Comparison of ENCODE assay signal across 20 mouse cellular contexts in genomic region chr11:61004046-61004445, GRCm38 (mm10). TPM values are rescaled to one million over a fixed set of nuclear protein-coding genes. Genes with fewer than 3 reads are reported as not detected.
A peak's percentile ranks its signal among the peaks of the same experiment; 100 is the strongest.
DNase-seq lines count a peak whose midpoint lies in the region; ATAC-seq and TF ChIP-seq lines count a peak whose summit lies in the region.
"Had no signal": no experiment of that assay in that cellular context is flagged by ENCODE, and none has a peak within 500 bp of the region (broad histone marks: within the 10 kb centered on the region; RNA-seq: fewer than 3 reads in every experiment).

No protein-coding gene starts in this region.

- TF ChIP-seq EP300 in stomach, postnatal 0 days (optimal IDR thresholded peaks at IDR 0.05) = no peak

- no peak for DNase-seq in hindbrain, embryonic 11.5 days (ENCODE audit: low spot score)
- DNase-seq in hindbrain, embryonic 14.5 days (ENCODE audit: low spot score) = no peak
- DNase-seq in stomach, postnatal 0 days (ENCODE audit: low spot score) = no peak
- no peak for DNase-seq in heart, adult 18-20 months
- DNase-seq: cerebellum, adult 9-10 months; forebrain, postnatal 0 days; gastrocnemius, adult 2 months; heart, postnatal 4 days; kidney, adult 18-20 months; liver; lung, adult 2 months; lung, postnatal 36 days; right cerebral cortex, adult 18-20 months; thymus, postnatal 14 days had no signal

- 0 out of 2 replicates have a peak overlapping the region, but pooled peaks have one; percentile 42 for H3K27ac ChIP-seq in hindbrain, embryonic 11.5 days (ENCODE audit: low read depth, low read length)
- H3K27ac ChIP-seq in hindbrain, embryonic 14.5 days = no peak overlapping the region
- H3K27ac ChIP-seq in stomach, embryonic 14.5 days (ENCODE audit: low read length) = no peak overlapping the region
- H3K27ac ChIP-seq in stomach, postnatal 0 days (replicated peaks) = no peak overlapping the region
- H3K27ac ChIP-seq in hindbrain, embryonic 13.5 days = 0 out of 2 replicates have a peak overlapping the region, but pooled peaks have one; percentile 44
- H3K27ac ChIP-seq in liver, embryonic 12.5 days = no peak overlapping the region
- H3K27ac ChIP-seq: embryonic facial prominence, embryonic 13.5 days; gastrocnemius, adult 2 months had no signal

- WGBS in hindbrain, embryonic 11.5 days = 37% methylated on average over 4 of the region's 4 CpGs
- 58% methylated on average over 4 of the region's 4 CpGs for WGBS in hindbrain, embryonic 14.5 days
- 33% methylated on average over 4 of the region's 4 CpGs for WGBS in stomach, embryonic 14.5 days
- 43% methylated on average over 4 of the region's 4 CpGs for whole genome bisulfite sequencing in stomach, postnatal 0 days
- 39% methylated on average over 4 of the region's 4 CpGs for WGBS in hindbrain, embryonic 13.5 days
- 56% methylated on average over 4 of the region's 4 CpGs for WGBS in liver, embryonic 12.5 days (ENCODE audit: insufficient replicate concordance)

- H3K27me3 ChIP-seq in hindbrain, embryonic 11.5 days (ENCODE audit: control insufficient read depth, insufficient read depth, low read length) = no peaks in the 10 kb centered on the region
- no peaks in the 10 kb centered on the region for H3K27me3 ChIP-seq in hindbrain, embryonic 14.5 days (ENCODE audit: control insufficient read depth, insufficient read depth, low read length)
- no peaks in the 10 kb centered on the region for H3K27me3 ChIP-seq in stomach, embryonic 14.5 days (ENCODE audit: control insufficient read depth, insufficient read depth, low read length)
- H3K27me3 ChIP-seq in stomach, postnatal 0 days (ENCODE audit: control insufficient read depth, insufficient read depth, low read length) = no peaks in the 10 kb centered on the region
- no peaks in the 10 kb centered on the region for H3K27me3 ChIP-seq in hindbrain, embryonic 13.5 days
- H3K27me3 ChIP-seq in liver, embryonic 12.5 days (replicated peaks) = peaks cover 10% of the 10 kb centered on the region; the same call in 1 of the 2 replicates
- H3K27me3 ChIP-seq: embryonic facial prominence, embryonic 13.5 days had no signal

- 0 out of 2 replicates have a peak, but pooled peaks cover 3% of the 10 kb centered on the region for H3K4me1 ChIP-seq in hindbrain, embryonic 11.5 days (replicated peaks; ENCODE audit: control insufficient read depth, insufficient read depth, low read length)
- H3K4me1 ChIP-seq in hindbrain, embryonic 14.5 days (replicated peaks; ENCODE audit: control insufficient read depth, insufficient read depth, low read length) = peaks cover 14% of the 10 kb centered on the region
- H3K4me1 ChIP-seq in stomach, embryonic 14.5 days (ENCODE audit: control insufficient read depth, insufficient read depth, low read length) = no peaks in the 10 kb centered on the region
- no peaks in the 10 kb centered on the region for H3K4me1 ChIP-seq in stomach, postnatal 0 days (replicated peaks; ENCODE audit: control insufficient read depth, insufficient read depth)
- peaks cover 35% of the 10 kb centered on the region for H3K4me1 ChIP-seq in hindbrain, embryonic 13.5 days (replicated peaks)
- no peaks in the 10 kb centered on the region for H3K4me1 ChIP-seq in liver, embryonic 12.5 days

- H3K9ac ChIP-seq in hindbrain, embryonic 11.5 days (ENCODE audit: low read depth, low read length) = no peak overlapping the region
- no peak overlapping the region for H3K9ac ChIP-seq in hindbrain, embryonic 14.5 days
- no peak overlapping the region for H3K9ac ChIP-seq in stomach, embryonic 14.5 days (replicated peaks; ENCODE audit: low read depth, low read length)
- no peak overlapping the region for H3K9ac ChIP-seq in stomach, postnatal 0 days (ENCODE audit: low read length)
- H3K9ac ChIP-seq in hindbrain, embryonic 13.5 days = no peak overlapping the region
- no peak overlapping the region for H3K9ac ChIP-seq in liver, embryonic 12.5 days
- H3K9ac ChIP-seq: embryonic facial prominence, embryonic 13.5 days; forebrain, postnatal 0 days had no signal

- no peak overlapping the region for H3K4me2 ChIP-seq in hindbrain, embryonic 11.5 days (replicated peaks; ENCODE audit: low read depth, low read length)
- no peak overlapping the region for H3K4me2 ChIP-seq in hindbrain, embryonic 14.5 days (replicated peaks)
- no peak overlapping the region for H3K4me2 ChIP-seq in stomach, embryonic 14.5 days (replicated peaks; ENCODE audit: low read depth, low read length)
- no peak overlapping the region for H3K4me2 ChIP-seq in stomach, postnatal 0 days (replicated peaks; ENCODE audit: low read depth)
- H3K4me2 ChIP-seq in hindbrain, embryonic 13.5 days = no peak overlapping the region
- no peak overlapping the region for H3K4me2 ChIP-seq in liver, embryonic 12.5 days
- H3K4me2 ChIP-seq: embryonic facial prominence, embryonic 13.5 days had no signal

- TF ChIP-seq CTCF in stomach, postnatal 0 days (IDR thresholded peaks at IDR 0.05; ENCODE audit: low read depth) = no peak

- H3K36me3 ChIP-seq in hindbrain, embryonic 11.5 days (ENCODE audit: control insufficient read depth, insufficient read depth, low read length) = no peaks in the 10 kb centered on the region
- no peaks in the 10 kb centered on the region for H3K36me3 ChIP-seq in hindbrain, embryonic 14.5 days (replicated peaks; ENCODE audit: control insufficient read depth, insufficient read depth)
- H3K36me3 ChIP-seq in stomach, embryonic 14.5 days (ENCODE audit: control insufficient read depth, insufficient read depth, low read length) = no peaks in the 10 kb centered on the region
- no peaks in the 10 kb centered on the region for H3K36me3 ChIP-seq in stomach, postnatal 0 days (ENCODE audit: control insufficient read depth, insufficient read depth, low read length)
- no peaks in the 10 kb centered on the region for H3K36me3 ChIP-seq in hindbrain, embryonic 13.5 days
- no peaks in the 10 kb centered on the region for H3K36me3 ChIP-seq in liver, embryonic 12.5 days
- H3K36me3 ChIP-seq: embryonic facial prominence, embryonic 13.5 days had no signal

- no peaks in the 10 kb centered on the region for H3K9me3 ChIP-seq in hindbrain, embryonic 11.5 days (ENCODE audit: control insufficient read depth, low read length)
- H3K9me3 ChIP-seq in hindbrain, embryonic 14.5 days (ENCODE audit: control insufficient read depth, low read length) = no peaks in the 10 kb centered on the region
- H3K9me3 ChIP-seq in stomach, embryonic 14.5 days (ENCODE audit: control insufficient read depth, low read depth, low read length) = no peaks in the 10 kb centered on the region
- no peaks in the 10 kb centered on the region for H3K9me3 ChIP-seq in stomach, postnatal 0 days (ENCODE audit: control insufficient read depth, low read length)
- no peaks in the 10 kb centered on the region for H3K9me3 ChIP-seq in hindbrain, embryonic 13.5 days
- H3K9me3 ChIP-seq in liver, embryonic 12.5 days (replicated peaks) = no peaks in the 10 kb centered on the region
- H3K9me3 ChIP-seq: embryonic facial prominence, embryonic 13.5 days had no signal

- ATAC-seq in hindbrain, embryonic 11.5 days (ENCODE audit: low FRiP score) = no peak
- ATAC-seq in hindbrain, embryonic 14.5 days (ENCODE audit: low FRiP score) = no peak
- peak; percentile 14; the same call in 1 of the 2 replicates for ATAC-seq in stomach, embryonic 14.5 days (ENCODE audit: insufficient number of reproducible peaks, insufficient read depth, low FRiP score, low read depth)
- no peak for ATAC-seq in stomach, postnatal 0 days (ENCODE audit: low FRiP score, low TSS enrichment)
- ATAC-seq in hindbrain, embryonic 13.5 days (ENCODE audit: low FRiP score) = no peak
- ATAC-seq in liver, embryonic 12.5 days = no peak
- ATAC-seq: forebrain, postnatal 0 days had no signal

- no peak overlapping the region for H3K4me3 ChIP-seq in hindbrain, embryonic 11.5 days (ENCODE audit: low read depth, low read length)
- H3K4me3 ChIP-seq in hindbrain, embryonic 14.5 days (replicated peaks; ENCODE audit: low read length) = no peak overlapping the region
- no peak overlapping the region for H3K4me3 ChIP-seq in stomach, embryonic 14.5 days (ENCODE audit: low read depth, low read length)
- H3K4me3 ChIP-seq in stomach, postnatal 0 days (ENCODE audit: low read depth, low read length) = no peak overlapping the region
- H3K4me3 ChIP-seq in hindbrain, embryonic 13.5 days = no peak overlapping the region
- no peak overlapping the region for H3K4me3 ChIP-seq in liver, embryonic 12.5 days
- H3K4me3 ChIP-seq: embryonic facial prominence, embryonic 13.5 days; gastrocnemius, adult 2 months had no signal

RNA-seq across cellular contexts. Expression of gene Kcnj12, which starts 18.3 kb away (rescaled TPM):
- 1.7 and 3.3 TPM in 2 replicates for polyA plus RNA-seq in hindbrain, embryonic 11.5 days (2014; fragmentation: Nextera tagmentation; extraction: Ambion mirVana)
- 3.3 and 4.3 TPM in 2 replicates for polyA plus RNA-seq in hindbrain, embryonic 14.5 days (2014; fragmentation: Nextera tagmentation; extraction: Ambion mirVana)
- 0.77 and 1.5 TPM in 2 replicates for polyA plus RNA-seq in stomach, embryonic 14.5 days (2014; fragmentation: Nextera tagmentation; extraction: Ambion mirVana)
- polyA plus RNA-seq in stomach, postnatal 0 days (2015; fragmentation: Nextera tagmentation; extraction: Ambion mirVana) = 0.59 and 0.77 TPM in 2 replicates
- polyA plus RNA-seq in hindbrain, embryonic 13.5 days (2015; fragmentation: Nextera tagmentation; extraction: Ambion mirVana) = 3.5 and 3.8 TPM in 2 replicates
- 0.07 TPM in 1 of 2 replicates, not detected in the other for polyA plus RNA-seq in liver, embryonic 12.5 days (2016; fragmentation: Nextera tagmentation; extraction: Ambion mirVana)
- total RNA-seq in heart, adult 18-20 months (2021) = 10 to 100 TPM; 22.1 to 23.4 TPM
- total RNA-seq: CH12.LX; granulocyte monocyte progenitor cell, adult 5-6 weeks had no signal

Comparison
In these comparisons a context has a peak if more than half of its experiments do, and no peak if none do; other contexts are left out.
1. H3K27ac ChIP-seq: peak in hindbrain, embryonic 11.5 days (single experiment) and hindbrain, embryonic 13.5 days (single experiment); none in hindbrain, embryonic 14.5 days (single experiment), stomach, embryonic 14.5 days (single experiment), stomach, postnatal 0 days (single experiment) and liver, embryonic 12.5 days (single experiment).